Mouse (Mus musculus) cerebellum, adult 18-20 months (tissue): ENCODE data around the gene Cep57.

Experiments
- DNase-seq, 2 experiments: peaks; one replicate each; pipeline ENCODE4 v3.0.0; 2021

Cep57 gene

DNA sequence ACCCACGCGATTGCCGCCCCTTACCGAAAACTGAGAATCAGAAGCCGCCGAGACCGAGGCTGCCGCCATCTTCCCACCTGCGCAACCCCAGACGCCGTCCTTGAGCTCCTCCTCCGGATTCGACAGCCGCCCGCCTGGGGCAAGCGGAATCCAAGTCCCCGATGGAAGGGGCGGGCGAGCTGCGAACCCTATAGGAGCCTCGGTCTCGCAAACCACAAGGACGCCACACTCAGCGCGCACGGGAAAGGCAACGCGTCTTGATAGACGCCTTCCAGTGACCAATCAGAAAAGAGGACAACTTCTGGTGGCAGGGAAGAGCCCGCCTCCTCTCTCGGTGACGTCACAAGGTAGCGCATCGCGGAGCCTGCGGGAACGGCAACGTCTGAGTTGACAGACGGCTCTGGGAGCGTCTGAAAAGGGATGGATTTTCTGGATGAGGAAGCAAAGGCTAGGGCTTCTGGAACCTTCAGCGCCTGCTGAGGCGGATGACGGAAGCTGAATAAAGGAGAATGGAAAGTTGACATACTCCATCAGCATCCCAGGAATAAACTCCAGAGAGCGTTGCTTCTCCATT, at the start of gene Cep57:
Gene Cep57 (minus strand): TSS at position 276 of the 574 bp plus-strand sequence.
- DNase-seq: peak; percentile 94 to 97

DNA sequence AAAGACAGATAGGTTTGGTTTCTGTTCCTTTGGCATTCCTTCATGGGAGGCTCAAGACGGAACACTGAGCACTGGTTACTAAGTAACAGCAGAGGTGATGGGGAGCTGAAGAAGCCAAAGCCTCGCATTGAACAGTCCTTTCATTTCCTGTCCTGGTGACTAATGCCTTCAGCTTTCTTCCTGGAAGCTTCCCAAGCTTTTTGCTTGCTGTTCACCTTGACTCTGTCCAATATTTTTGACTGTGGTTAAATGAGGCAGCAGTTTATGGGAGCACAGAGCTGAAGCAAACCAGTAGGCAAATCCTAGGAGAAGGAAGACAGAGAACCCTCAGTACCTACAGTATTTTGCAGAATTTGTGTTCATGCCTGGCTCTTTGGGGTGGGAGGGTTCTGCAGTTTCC, 48.4 kb upstream of the Cep57 start:
- no peak for DNase-seq

DNA sequence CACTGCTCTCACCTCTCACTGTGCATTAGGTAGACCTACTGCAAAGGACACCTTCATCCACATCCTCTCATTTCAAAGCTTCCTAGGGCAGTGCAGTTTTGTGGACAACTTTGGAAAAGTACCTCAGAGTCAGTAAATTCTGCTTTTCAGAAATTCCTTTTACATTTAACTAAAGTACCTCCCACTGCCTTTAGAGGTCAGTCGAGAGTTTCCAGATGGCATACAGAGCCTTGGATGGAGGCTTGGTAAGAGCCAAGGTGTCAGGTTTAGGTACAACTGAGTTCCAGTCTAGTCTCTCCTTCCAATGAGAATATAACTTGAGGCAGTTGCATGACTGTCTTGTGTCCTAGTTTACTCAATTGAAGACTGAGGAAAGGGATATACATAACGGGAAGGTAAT, 47.5 kb upstream of the Cep57 start:
- no peak for DNase-seq

DNA sequence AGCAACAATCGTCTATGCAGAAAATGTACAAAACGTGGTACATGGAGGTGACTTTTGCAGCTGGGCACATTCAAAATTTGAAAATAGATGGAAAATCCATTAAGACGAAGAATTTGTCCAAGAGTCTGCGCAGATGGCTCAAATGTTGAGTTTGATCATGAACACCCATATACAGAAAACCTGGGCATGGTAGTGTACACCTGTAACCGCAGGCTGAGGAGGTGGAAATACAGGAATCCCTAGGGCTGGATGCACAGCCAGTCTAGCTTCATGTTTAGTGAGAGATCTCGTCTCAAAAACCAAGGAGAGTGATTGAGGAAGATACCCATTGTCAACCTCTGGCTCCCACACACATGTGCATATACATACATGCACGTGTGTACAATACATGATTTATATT, 44.7 kb upstream of the Cep57 start:
- no peak for DNase-seq

DNA sequence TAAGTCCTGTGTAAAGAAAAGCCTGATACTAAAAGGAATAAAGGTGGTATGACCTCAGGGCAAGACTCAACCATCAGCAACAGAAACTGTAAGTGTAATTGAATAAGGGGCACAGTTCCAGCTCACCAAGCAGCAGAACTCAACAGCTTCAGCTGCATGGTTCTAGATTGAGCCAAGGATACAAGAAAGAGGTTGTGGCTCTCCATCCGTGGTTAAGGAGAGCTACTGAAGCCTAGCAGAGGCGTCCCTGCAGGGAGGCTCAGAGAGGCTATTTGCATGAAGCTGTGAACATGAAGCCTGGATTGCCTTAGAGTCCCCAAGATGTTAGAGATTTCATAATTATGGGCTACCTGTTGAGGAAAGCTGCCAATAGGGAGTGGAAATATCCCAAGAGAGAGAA, 40.7 kb upstream of the Cep57 start:
- DNase-seq: no peak

DNA sequence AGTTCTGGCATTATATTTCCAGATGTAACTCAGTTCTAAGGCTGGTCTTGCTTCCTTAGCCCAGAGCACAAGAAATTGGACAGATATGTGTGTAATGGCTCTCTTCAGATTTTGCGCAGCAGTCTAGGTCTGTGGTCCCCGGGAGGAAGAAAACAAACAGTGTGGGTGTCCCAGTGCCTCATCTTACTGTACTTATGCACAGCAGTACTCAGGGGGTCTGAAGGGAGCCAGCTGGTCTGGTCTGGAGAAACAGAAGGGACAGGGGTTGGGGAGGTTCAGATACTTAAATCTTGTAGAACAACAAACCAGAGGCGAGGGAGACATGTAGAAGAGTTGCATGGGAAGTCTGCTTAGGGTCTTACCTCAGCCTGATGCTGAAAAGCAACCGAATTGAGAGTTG, 29.9 kb upstream of the Cep57 start:
- DNase-seq: no peak

DNA sequence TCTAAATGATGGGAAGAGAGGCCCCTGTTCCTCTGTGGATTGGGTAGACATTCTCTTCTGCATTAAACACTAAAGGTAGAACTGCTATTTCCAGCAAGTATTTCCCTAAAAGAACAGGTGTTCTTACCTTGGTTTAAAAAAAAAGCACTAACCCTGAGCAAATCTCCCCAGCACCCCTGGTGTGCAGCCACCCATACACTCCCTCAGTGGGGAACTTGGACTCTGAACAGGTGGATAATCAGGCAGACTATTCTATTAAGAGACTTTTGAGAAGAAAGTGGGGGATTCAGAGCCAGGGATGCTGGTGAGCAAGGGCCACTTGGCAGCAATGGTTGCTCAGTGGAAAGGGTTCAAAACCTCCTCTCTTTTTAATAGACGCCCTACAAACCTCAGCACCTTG, 29.3 kb upstream of the Cep57 start:
- no peak for DNase-seq

DNA sequence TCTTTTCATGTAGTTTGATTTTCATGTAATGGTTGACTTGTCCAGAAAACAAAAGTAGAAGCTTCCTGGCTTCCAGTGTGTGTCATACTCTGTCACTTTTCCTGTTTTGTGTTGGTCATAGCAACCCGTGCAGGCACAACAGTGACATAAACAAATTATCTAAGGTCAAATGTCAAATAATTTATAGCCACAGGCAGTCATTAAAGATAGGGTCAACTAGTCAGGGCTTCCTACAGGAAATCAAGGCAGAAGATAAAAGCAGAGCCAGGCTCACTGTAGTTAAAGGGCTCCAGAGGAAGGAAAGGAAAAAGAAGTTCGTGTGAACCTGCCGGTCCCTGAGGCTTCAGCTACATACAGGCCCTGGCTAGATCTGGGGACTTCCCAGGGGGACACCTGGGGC, 27.0 kb upstream of the Cep57 start:
- no peak for DNase-seq

DNA sequence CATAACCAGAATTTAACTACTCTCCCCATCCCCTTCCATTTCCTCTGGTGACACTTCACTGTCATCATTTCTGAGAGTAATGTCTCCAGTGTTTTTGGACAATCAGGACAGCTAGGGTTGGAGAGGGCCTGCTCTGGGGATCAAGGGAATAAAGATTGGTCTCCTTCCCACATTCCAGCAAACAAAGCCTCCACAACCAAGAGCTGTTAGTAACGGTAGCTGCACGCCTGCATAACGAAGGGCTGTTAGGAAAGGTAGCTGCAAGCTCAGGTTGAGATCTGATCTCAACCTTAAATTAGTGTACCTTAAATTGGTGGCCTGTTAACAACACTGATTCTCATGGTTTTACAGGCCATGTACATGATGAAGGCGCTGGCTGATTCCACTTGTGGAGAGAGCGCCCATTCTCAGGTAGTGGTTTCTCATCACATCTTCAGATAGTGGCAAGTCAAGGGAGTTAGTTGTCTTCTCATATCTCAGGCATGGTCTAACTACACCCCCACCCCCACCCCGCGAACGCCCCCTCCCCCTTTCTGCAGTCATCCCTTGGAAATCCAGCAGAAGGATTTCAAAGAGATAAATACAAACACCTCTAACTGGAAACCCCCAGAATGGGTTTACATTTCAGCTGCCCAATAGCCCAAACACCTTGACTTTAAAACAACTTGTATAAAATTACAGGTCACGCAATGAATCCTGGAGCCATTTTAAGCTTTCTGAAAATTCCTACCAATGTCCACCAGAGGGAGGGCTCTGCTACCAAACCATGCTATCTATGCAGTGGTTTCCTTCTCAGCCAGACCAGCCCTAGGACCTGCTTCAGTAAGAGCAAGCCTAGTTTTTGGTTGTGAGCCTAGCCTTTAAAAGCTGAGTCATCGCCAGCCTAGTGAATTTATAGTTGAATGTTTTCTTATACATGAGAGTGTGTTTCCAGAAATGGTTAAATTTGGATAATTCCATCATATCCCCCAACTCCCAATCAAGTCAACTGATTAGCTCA, 21.9 kb upstream of the Cep57 start:
- no peak for DNase-seq

DNA sequence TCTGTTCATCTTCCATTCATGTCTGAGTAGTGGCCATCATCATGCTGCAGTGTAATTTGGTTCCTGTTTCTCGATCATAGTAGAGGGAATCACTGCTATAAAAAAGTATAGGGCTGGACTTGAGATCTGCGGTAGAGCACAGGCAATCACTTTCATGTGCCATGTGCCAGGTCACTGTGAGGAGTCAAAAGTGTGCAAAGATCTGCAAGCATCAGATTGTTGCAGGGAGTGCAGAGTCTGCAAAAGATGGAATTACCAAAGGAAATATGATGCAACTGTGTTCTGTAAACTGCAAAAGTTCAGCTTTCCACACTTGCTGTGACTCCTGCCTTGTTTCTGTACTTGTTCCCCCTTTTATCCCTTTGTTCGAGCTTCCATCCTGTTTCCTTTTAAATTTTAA, 20.7 kb upstream of the Cep57 start:
- no peak for DNase-seq

DNA sequence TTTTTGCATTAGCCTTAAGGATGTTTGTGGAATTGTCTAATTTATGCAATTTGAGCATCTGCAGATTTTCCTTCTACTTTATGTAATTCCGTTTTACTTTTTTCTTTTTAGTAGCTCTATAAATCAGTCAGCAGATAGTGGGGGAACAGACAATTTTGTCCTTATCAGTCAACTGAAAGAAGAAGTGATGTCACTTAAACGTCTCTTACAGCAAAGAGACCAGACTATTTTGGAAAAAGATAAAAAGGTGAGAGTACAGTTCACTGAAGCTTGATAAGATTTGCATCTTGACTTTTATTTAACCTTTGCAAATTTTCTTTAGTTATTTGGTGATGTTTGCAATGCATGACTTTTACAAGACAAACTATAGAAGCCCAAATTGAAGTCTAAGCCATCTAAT, 9.8 kb upstream of the Cep57 start:
- DNase-seq: no peak

DNA sequence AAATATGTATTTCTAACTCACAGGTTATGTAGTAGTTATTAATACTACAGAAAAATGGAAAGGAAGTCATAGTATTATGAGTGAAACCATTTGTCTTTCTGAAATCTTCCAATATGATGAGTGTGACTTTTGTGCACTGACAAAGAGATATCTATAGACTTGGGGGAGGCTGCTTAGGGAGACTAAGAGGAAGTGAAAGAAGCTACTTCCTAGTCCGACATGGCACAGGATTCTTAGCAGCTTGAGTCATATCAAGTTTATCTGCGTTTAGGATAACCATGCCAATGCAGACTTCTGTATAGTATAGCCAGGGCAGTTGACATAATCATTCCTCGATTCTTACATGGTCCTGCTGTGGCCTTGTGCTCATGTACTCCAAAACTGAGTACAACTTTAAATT, 8.3 kb upstream of the Cep57 start:
- DNase-seq: no peak

DNA sequence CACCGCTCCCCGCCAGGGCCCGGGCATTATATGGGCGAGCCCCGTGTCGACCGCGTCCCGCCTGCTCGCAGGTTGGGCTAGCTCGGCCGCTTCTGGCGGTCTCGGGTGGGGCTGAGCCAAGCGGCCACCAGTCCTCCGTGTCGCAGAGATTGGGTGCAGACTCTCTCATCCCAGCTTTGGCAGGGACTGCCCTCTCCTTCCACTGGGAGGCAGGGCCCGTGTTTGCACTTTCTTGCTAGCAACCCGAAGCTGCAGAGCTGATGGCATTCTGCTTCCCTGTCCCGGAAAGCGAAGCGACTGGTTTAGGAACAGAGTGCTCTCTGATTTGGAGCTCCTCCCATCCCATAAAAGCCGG, 1.2 kb upstream of the Cep57 start:
- peak in 1 of 2 experiments; percentile 59 for DNase-seq

DNA sequence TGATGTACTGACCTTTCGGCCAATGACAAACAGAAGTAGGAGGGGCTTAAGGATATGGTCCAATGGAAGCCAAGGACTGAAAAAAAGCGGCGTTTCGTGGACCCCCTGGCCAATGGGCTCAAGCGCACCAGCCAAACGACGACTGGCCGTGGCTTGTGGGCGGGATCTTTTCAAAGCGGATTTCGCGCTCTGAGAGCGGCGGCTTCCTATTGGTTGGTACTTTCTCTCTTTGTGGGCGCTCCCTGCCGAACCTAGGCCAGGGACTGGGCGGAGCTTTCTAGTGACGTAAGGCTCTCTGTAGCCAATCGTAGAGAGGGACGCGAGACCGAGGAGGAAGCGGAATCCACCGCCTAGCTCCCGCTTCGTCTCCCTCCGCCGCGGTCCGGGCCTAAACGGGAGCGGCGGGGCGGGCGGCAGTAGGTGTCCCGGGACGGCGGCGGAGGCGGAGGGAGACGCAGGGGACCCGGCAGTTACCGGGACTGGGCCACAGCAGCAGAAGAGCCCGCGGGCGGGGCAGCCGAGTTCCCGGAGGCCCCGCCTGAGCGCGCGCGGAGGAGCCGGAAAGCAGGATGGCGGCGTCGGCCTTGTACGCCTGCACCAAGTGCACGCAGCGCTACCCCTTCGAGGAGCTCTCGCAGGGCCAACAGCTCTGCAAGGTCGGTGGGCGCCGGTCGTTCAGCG, 639 bp upstream of the Cep57 start, which contains the start of gene Fam76b:
Gene Fam76b (plus strand): TSS at position 311 of the 681 bp plus-strand sequence.
- DNase-seq: peak; percentile 97 to 100

DNA sequence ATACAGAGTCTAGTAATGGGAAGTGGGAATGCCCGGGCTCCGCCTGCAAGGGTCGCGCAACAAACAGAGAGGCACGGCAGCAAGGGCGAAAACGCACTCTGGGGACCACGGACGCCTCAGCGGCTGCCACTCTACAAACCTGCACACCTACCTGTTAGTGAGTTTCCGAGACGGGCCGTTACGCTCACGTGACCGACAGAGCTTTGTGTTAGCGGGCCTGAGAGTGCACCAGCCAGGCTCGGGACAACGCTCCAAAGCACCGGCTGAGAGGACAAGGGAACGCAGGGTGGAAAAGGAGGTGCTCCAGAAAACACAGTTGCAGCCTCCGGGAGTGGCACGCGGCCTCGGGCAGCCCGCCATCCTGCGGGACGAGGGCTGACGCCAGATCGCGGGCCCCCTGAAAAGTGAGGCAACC, 509 bp downstream of the Cep57 start:
- DNase-seq: peak in 1 of 2 experiments; percentile 73

DNA sequence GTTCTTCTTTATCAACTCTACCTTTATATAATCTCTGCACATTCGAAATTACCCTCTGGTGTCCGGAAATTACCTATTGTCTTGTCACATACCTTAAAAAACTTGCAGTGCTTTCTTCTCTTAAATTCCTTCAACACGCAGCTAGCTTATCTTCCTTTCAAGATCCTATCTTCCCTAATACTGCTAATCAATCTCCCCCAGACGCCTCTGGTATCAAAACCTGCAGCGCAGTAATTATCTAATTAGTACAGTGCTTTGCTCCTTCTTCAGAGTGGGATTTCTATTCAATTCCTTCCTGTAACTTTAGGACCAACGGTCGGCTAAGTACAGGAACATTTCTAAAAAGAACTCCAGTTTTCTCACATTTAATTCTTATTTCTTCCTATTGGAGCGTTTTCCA, 1.0 kb downstream of the Cep57 start:
- DNase-seq: no peak

DNA sequence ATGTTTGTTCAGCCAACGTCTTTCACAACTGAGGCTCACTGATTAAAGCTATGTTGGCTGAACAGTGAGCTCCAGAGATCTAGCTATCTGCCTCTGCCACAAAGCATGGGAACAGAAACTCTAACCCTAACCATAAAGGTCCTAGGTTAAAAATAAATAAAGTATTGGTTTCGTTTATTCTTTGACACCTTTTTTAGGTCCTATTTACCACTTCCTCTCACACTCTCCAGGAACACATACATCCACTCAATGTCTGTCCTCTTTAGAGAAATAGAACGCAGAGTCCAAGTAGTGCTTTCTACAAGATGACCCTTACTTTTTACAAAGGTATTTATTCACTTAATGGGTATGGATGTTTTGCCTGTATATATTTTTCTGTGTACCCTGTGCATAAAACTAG, 6.1 kb downstream of the Cep57 start:
- no peak for DNase-seq

DNA sequence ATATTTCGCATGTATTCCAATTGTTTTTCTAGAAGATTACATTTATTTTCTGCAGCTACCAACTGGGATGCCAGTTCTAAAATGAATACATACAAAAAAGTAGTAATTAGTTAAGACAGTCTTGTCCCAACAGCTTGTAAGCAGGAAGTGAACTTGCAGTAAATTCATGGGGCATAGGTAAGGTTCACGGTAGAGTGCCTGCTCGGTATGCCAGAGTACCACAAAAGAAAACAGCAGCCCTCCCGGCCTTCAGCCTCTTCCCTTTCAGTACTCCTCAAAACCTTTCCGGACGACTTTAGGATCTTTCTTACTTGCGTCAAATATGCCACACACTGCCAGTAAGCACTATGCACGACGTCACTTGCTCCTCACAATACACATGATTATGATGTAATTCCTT, 8.5 kb downstream of the Cep57 start:
- no peak for DNase-seq

DNA sequence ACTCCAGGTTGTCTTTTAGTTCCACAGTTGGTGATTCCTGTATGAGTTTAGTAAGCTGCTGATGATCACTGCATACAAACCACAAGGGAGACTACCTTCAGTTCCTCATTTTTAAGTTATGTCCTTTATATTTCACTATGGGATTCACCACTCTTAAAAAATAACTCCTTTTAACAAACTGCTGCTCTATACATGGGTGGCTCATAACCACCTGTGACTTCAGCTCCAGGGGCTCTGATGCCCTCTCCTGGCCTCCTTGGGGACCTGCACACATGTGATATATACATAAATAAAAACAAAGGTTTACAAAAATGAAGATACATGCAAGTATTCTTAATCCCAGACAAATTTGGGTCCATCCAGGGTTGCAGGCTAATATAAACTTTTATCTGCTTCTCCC, 17.0 kb downstream of the Cep57 start:
- DNase-seq: no peak

DNA sequence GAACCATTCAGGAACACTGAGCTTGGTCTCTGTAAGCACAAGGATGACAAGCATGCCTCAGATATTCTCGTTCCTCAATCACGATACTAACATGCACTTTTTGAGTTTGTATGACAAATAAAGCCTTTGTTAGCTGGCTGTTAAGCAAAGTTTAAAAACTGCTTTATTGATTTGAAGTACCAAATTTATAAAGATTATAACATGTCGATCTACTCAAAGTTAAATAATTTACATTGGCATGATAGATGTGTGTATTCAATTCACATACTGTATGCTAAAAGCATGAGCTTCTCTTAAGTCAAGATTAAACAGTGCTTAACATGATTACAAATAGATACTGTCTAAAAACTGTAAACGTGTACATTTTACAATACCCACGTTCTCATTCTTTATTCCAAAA, 19.2 kb downstream of the Cep57 start:
- no peak for DNase-seq

DNA sequence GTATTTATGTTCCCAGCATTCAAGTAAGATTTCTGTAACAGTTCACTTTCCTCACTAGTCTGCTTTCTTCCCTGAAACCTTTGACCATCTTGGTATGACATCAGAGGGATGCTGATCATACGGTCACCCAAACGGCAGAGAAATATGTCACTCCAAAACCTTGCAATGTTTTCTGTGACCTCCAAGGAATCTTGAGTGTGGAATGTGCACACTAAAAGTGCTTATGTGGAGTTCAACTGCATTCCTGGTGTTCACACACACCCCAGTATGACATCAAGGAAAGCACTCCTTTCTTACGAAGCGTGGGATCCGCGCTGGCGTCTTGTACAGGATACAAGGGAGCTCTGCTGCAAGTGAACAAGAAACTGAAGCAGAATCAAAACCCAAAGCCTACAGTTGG, 20.1 kb downstream of the Cep57 start:
- DNase-seq: no peak

DNA sequence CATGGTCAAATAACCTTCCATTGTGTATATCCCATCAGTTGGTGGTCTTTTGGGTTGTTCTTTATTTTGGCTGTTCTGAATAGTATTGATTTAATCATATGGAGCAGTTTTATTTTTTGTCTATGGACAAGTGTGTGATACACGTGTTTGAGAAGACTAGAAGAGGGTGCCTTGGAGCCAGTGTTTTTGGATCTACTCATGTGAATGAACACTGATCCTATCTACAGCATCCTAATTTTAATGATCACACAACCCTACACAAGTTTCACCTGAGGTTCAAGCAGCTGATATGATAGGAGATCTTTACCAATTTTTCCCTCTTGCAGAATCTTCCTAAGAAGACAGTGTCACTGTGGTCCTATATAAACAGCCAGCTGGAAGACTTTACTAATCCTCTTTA, 22.4 kb downstream of the Cep57 start:
- DNase-seq: no peak

DNA sequence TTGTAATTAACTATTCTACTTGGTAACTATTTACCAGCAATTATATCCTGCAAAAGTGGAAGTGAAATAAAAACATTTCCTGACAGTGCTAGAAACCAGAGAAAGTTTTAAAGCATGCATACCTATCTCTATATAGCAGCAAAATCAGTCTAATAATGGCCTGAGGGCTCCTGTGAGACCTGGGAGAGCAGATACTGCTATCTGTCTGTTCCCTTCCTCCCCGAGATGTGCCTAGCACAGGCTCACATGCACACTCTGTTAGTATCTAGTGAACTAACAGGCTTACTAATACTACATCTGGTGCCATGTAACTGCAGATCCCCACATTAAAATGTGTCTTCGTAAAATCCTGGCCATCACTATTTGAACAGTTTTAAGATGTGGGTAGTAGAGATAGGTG, 32.2 kb downstream of the Cep57 start:
- no peak for DNase-seq

DNA sequence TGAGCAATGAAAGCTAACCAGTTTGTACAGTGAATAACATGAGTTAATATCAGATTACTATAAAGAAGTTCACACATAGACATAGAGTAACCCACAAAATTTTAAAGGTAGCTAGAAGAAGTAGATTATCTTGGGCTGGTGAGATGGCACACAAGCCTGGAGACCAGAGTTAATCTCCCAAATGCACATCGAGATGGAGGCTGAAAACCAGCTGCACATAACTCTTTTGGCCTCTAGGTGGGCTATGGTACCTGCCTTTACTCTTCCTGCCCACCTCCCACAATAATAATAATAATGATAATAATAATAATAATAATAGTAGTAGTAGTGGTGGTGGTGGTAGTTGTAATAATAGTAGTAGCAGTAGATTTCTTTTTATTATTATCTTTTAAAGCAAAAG, 32.6 kb downstream of the Cep57 start:
- DNase-seq: no peak
